Mouse (Mus musculus): ENCODE data around the gene Mxd1. TPM values are rescaled to one million over a fixed set of nuclear protein-coding genes. Genes with fewer than 3 reads are reported as not detected.

Gene Mxd1
- 23.6 and 24.5 TPM in 2 replicates for total RNA-seq (2017)

GRCm38 (mm10) chr6:86668580-86669239 lies at the start of gene Mxd1:
Mxd1 (minus strand) TSS chr6:86669161.
- no peak for ATAC-seq (replicated peaks; ENCODE audit: low read depth, poor library complexity, severe bottlenecking)

- no peak for ATAC-seq (replicated peaks; ENCODE audit: low read depth, poor library complexity, severe bottlenecking)
Measured at GRCm38 (mm10) chr6:86708072-86708774, 39.3 kb upstream of the Mxd1 start.

GRCm38 (mm10) chr6:86702577-86702976 lies 33.6 kb upstream of the Mxd1 start:
- ATAC-seq (replicated peaks; ENCODE audit: low read depth, poor library complexity, severe bottlenecking): no peak

- no peak for ATAC-seq (replicated peaks; ENCODE audit: low read depth, poor library complexity, severe bottlenecking)
Measured at GRCm38 (mm10) chr6:86697903-86698302, 28.9 kb upstream of the Mxd1 start.

- ATAC-seq (replicated peaks; ENCODE audit: low read depth, poor library complexity, severe bottlenecking): no peak
Measured at GRCm38 (mm10) chr6:86696213-86696612, 27.3 kb upstream of the Mxd1 start.

GRCm38 (mm10) chr6:86694465-86694864 lies 25.5 kb upstream of the Mxd1 start:
- ATAC-seq (replicated peaks; ENCODE audit: low read depth, poor library complexity, severe bottlenecking): peak; percentile 86

- no peak for ATAC-seq (replicated peaks; ENCODE audit: low read depth, poor library complexity, severe bottlenecking)
Measured at GRCm38 (mm10) chr6:86689671-86690070, 20.7 kb upstream of the Mxd1 start.

- no peak for ATAC-seq (replicated peaks; ENCODE audit: low read depth, poor library complexity, severe bottlenecking)
Measured at GRCm38 (mm10) chr6:86686971-86687370, 18.0 kb upstream of the Mxd1 start.

GRCm38 (mm10) chr6:86684655-86685011 lies 15.7 kb upstream of the Mxd1 start:
- no peak for ATAC-seq (replicated peaks; ENCODE audit: low read depth, poor library complexity, severe bottlenecking)

GRCm38 (mm10) chr6:86683872-86684654 lies 15.1 kb upstream of the Mxd1 start, which contains the start of gene Snrnp27:
Snrnp27 (minus strand) TSS chr6:86684522.
- peak; percentile 98 for ATAC-seq (replicated peaks; ENCODE audit: low read depth, poor library complexity, severe bottlenecking)

GRCm38 (mm10) chr6:86681289-86681688 lies 12.3 kb upstream of the Mxd1 start:
- ATAC-seq (replicated peaks; ENCODE audit: low read depth, poor library complexity, severe bottlenecking): no peak

GRCm38 (mm10) chr6:86678341-86678740 lies 9.4 kb upstream of the Mxd1 start:
- no peak for ATAC-seq (replicated peaks; ENCODE audit: low read depth, poor library complexity, severe bottlenecking)

- peak; percentile 39 for ATAC-seq (replicated peaks; ENCODE audit: low read depth, poor library complexity, severe bottlenecking)
Measured at GRCm38 (mm10) chr6:86670873-86671272, 1.9 kb upstream of the Mxd1 start.

GRCm38 (mm10) chr6:86669240-86669727 lies 323 bp upstream of the Mxd1 start:
- ATAC-seq (replicated peaks; ENCODE audit: low read depth, poor library complexity, severe bottlenecking): peak; percentile 91

GRCm38 (mm10) chr6:86667061-86667460 lies 1.9 kb downstream of the Mxd1 start:
- ATAC-seq (replicated peaks; ENCODE audit: low read depth, poor library complexity, severe bottlenecking): no peak

GRCm38 (mm10) chr6:86665560-86666307 lies 3.2 kb downstream of the Mxd1 start:
- peak; percentile 9 for ATAC-seq (replicated peaks; ENCODE audit: low read depth, poor library complexity, severe bottlenecking)

- no peak for ATAC-seq (replicated peaks; ENCODE audit: low read depth, poor library complexity, severe bottlenecking)
Measured at GRCm38 (mm10) chr6:86665076-86665475, 3.9 kb downstream of the Mxd1 start.

- ATAC-seq (replicated peaks; ENCODE audit: low read depth, poor library complexity, severe bottlenecking): peak; percentile 72
Measured at GRCm38 (mm10) chr6:86660161-86660877, 8.6 kb downstream of the Mxd1 start.

- no peak for ATAC-seq (replicated peaks; ENCODE audit: low read depth, poor library complexity, severe bottlenecking)
Measured at GRCm38 (mm10) chr6:86658501-86658900, 10.5 kb downstream of the Mxd1 start.

All from common myeloid progenitor, adult 5-6 weeks (primary cell).